Mouse (Mus musculus): ENCODE measurements at regions not wholly inside any gene's neighbourhood (a gene's known extent, or its start where the extent isn't known, plus 50 kb on each side); places are given as distances from the start of the nearest gene placed in this dataset.
"Not testable (repeated sequence)": the region's sequence is repeated elsewhere in the genome, so short reads cannot be mapped to it uniquely, and the experiment has no call there.

DNA sequence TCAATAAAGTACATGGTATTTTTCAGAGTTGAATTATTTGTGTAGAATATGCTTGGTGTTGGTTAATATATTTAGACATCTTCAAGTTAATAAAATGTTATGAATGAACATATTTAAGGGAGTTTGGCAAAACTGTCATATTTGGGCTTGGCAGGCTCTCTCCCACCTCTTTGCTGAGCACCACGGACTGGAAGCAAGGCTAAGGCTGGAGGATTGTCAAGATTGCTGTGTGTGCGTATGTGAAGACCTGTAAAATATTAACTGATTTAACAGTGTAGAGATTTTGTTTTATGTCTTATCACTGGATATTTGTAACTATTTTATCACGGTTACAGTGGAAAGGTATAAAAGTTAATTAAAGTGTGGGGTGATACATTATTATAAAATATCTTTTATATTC lies 363.3 kb downstream of the Casp12 start:
- ATAC-seq (replicated peaks; ENCODE audit: low read depth, poor library complexity, severe bottlenecking): no peak

DNA sequence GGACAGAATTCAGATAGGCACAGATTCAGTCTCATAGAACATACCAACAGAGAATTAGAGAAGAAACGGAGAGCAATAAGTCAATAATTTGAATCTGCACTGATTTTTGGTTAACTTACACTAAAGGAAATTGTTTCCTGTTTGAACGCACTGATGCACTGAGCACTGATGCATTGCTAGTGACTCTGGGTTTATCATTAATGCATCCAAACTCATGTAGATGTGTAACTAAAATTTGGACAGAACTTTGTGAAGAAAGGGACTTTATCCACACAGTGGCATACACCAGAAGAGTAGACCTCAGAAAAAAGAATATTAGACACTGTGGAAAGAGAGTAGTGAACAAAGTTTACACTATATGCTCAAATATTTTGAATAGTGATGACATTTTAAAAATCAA lies 364.2 kb downstream of the Casp12 start:
- no peak for ATAC-seq (replicated peaks; ENCODE audit: low read depth, poor library complexity, severe bottlenecking)

DNA sequence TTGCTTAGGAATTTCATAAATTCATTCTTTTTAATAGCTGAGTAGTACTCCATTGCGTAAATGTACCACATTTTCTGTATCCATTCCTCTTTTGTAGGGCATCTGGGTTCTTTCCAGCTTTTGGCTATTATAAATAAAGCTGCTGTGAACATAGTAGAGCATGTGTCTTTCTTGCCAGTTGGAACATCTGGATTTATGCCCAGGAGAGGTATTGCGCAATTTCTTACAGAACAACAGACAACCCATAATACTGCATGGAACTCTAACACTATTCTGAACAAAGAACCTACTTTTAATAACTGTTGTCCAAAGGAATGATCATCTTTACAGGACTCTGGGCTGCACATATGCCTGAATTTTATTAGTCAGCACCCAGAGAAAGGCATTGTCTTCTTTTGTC lies 373.4 kb downstream of the Casp12 start:
- not testable (repeated sequence) for ATAC-seq (replicated peaks; ENCODE audit: low read depth, poor library complexity, severe bottlenecking)

DNA sequence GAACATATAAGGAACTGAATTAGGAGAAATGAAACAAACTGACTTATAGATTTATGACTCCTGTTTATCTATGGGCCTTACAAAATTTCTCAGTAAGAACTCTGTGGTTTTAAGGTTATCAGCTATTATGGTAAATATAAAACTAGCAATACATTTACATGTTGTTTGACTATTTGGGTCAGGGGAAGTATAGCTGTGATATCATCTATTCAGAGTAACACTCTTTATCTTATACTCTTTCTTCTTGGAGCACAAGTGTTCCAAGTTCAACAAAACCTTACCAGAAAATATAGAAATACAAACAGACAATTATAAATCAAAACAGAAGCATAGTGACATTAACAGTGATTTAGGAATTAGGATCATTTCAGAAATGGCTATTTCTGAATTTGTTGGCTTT lies 383.6 kb downstream of the Casp12 start:
- ATAC-seq (replicated peaks; ENCODE audit: low read depth, poor library complexity, severe bottlenecking): no peak

DNA sequence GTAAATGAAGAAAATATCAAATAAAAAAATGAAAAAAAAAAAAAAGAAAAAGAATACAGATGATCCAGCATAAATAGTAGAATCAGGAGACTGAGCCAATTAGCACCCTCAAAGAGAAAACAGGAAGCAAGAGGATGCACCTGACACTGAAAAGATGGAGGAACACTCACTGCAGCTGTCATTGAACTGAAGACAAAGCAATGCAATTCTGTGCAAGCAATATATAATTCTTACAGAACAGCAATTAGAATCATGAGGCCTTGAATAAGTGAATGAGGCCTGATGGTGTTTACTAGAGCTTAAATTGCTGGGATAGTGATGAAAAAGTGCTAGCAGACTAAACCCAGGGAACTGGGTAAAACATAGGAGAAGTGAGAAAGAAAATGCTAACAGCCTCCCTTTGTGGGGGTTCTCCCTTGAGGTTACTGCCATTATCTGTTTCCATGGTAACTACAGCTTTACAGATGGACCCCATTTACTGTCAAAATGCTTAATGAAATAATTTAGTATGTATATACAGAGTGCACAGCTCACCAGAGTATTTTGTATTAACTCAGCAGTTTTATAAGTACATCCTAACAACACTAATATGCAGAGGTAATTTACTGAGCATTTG lies 407.6 kb downstream of the Casp12 start:
- ATAC-seq (replicated peaks; ENCODE audit: low read depth, poor library complexity, severe bottlenecking): no peak

DNA sequence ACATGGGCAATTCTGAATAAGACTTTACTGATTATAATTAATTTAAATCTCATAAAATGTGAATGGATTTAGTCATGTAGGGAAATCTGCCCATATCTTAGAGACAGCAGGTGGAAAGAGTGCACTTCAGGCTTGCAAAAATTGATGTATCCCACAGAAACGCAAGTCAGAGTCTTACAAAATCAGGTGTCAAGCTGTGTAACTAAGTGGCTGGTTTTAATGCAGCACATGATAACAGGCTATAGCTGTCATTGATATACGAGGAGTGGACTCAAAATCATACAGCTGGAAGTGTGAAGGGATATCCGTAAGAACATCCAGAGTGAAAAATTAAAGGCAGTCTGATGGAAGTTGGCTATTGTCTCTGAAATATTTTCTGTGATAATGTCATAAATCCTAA lies 408.6 kb downstream of the Casp12 start:
- no peak for ATAC-seq (replicated peaks; ENCODE audit: low read depth, poor library complexity, severe bottlenecking)

DNA sequence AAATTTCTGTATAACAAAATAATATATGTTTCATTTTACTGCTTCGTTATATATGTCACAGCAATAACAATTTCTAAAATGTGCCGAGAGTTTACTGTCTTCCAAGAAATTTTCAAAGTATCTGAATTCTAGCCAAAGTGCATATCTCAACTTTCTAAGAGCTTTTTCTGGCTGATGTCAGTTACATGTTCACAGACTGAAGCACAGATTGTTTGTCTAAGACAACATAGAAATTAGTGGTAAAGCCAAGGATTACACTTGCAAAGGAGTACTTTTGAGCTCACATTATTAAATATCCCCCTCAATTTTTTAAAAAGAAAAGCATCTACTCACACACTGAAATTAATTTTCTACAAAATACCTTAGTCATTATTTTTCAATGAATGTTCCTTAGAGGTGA lies 407.2 kb upstream of the Pdgfd start:
- ATAC-seq (replicated peaks; ENCODE audit: low read depth, poor library complexity, severe bottlenecking): no peak

DNA sequence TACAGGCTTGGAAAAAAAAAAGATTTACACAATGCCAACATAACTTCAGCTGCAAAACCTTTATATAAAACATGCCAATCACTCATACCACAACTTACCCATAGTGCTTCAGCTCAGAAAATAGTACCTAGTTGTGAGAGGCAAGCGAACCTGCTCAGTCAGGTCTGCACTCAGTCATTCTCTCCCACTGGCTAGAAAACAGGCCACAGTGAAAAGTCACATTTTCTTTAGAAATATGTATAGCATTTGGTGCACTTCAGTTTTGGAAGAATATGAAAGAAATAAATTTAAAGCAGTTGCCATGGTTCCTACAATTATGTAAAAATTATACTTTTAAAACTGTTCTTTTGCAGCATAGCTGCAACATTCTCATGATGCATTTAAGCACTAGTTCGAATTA lies 398.5 kb upstream of the Pdgfd start:
- ATAC-seq (replicated peaks; ENCODE audit: low read depth, poor library complexity, severe bottlenecking): no peak

DNA sequence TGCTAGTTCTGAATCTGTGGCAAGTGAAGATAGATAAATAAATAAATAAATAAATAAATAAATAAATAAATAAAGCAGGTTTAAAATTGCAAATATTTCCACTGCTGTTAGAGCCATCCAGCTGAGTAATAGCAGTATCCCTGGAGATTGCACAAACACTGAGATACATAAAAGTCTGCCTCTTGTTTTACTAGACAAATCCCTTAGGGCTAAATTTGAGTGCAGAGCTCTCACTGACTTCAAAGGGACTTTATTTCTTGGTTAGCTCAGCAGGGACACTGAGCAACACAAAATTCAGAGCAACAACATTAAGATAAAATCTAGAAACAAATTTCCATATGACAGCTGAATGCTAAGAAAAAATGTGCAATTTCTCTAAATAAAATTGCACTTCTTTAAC lies 397.2 kb upstream of the Pdgfd start:
- ATAC-seq (replicated peaks; ENCODE audit: low read depth, poor library complexity, severe bottlenecking): no peak
